Mouse (Mus musculus) left cerebral cortex, postnatal 36 days (tissue): ENCODE results near the gene Igsf9. TPM values are rescaled to one million over a fixed set of nuclear protein-coding genes. Genes with fewer than 3 reads are reported as not detected.

ENCODE experiments used
- DNase-seq, 2 experiments: peaks; one replicate each; pipeline ENCODE4 v3.0.0; 2021 to 2022; ENCODE audit warnings: low spot score in 2 of 2, mixed read lengths in 1 of 2
- intact Hi-C: fragments of 180-260 bp; cut with DNase I; formaldehyde crosslinking; loops from one replicate; pipeline ENCODE4 v1.15.1; 2025
- total RNA-seq, 2 experiments: library from RNA; stranded (reverse); gene quantifications; 2 replicates each; pipeline ENCODE4 v1.2.3; 2021

Igsf9 gene
- total RNA-seq, 2 experiments from 2014 or later = 8.4 to 11.2 TPM

DNA sequence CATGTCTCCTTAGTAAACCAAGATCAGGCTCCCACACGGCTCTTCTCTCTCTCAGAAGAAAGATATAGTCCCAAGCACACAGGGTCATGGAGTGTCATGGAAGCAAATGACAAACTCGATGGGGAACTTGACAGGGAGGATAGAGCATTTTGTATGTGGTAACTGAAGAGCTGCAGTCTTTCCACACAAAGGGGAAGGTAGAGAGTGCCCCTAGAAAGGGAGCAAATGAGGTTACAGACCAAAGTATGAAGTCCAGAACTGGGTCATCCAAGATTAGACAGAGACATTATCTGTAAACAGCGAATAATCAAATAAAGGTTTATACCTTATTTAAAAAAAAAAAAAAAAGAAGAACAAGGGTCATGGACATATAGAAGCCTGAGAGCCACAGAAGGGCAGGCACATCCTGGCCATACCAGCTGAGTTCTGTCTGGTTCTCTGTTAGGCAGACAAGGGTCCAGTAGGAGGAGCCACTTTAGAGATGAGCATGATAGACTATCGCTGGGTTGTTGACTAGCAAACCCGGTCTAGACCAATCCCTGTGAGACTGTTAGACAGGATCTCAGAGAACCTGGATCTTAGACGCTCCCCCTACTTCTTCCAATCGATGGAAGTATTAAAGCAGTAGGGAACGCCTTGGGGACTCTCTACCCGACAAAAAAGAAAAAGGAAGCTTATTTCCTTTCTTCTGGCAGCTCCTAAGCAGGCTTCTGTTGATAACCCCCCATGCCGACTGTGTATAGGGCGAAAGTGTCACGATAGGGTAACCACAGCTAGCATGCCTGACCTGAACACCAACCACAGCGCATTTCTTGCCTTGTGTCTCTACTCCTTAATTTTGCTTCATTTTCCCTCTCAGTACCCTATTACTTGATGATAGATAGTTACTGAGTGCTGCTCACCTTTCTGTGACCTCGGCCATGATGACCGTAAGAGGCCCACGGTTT, 17.9 kb upstream of the Igsf9 start:
- intact Hi-C loops = no loop called here
- no peak for DNase-seq

DNA sequence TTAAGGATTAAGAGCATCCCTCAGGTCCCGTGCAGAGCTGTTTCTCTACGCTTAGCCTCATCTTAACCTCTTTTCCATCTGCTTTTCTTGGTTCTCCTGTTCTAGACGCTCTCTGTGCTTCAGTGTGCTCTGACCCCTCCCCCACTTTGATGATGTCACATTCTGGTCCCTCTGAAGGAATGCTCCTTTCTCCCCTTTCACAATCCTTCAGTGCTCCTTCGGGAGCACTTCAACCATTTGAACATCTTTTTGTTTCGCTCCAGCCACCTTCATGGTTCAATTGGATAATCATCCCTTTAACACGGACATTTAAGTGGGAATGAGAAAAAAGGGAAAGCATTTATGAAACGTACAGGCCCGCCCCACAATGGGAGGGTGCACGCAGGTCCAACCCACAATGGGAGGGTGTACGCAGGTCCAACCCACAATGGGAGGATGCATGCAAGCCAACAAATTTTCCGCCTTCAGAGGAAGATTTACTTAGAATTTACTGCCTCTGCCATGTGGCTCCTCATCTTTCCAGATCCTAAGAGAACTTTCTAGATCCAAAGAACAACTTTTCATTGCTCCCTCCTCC, 13.2 kb upstream of the Igsf9 start:
- no peak for DNase-seq
- intact Hi-C loops = no loop called here

DNA sequence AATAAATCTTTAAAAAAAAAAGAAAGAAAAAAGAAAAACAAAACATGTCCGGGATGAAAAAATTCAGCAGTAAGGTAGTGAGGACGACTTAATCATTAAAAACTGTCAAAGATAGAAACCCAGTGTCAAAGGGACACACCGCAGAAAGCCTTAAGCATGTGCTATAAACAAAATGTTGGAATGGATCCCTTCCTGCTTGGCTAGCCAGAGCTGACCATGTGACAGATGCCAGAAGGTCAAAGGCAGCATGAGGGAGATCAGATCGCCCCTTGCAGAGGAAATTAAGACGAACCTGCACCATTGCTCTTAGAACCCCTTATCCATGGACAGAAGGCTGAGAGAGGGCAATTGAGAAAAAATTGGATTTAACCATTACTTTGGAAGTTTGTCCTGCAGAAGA, 12.2 kb upstream of the Igsf9 start:
- intact Hi-C loops = no loop called here
- no peak for DNase-seq

DNA sequence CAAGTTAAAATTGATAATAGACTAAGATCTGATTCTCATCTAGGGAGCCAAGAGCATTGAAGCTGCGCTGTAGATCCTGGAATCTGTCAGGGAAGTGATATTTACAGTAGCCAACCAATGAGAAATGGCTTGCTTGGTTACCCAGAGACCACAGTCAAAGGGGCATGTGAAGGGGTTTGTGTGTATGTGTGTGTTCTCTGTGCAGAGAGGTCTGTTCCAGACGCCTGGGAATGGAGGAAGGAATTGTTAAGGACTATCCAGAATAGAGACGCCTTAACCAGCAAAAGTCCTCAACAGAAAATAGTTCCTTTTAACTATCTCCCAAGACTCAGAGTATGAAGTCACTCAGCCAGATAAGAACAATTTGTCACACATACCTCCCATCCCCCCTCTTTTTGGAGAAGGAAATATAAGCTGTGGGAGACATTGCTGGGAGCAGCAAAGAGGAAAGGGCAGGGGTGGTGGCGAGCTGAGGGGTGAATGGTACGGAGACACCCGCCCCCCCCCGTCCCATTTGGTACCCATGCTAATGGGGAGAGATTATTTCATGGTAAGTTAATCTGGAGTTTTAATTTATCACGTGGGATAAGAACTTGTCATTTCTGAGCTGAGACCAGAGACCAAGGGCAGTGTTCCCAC, 11.7 kb upstream of the Igsf9 start:
- intact Hi-C loops = no loop called here
- no peak for DNase-seq

DNA sequence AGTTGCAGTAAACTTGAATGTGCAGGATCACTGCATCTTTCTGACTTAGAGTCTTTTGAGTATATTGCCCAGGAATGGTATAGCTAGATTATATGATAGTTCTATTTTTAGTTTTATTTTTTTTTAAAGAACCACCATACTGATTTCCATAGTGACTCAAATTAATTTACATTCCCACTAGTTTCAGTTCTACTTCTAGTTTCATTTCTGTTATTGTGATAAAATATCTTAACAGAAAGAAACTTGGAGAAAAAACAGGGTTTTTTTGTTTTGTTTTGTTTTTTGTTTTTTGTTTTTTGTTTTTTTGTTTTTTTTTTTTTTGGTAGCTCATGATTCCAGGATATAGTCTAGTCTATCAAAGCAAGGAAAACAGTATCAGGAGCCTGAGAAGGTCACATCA, 8.7 kb upstream of the Igsf9 start:
- no peak for DNase-seq
- intact Hi-C loops = no loop called here

DNA sequence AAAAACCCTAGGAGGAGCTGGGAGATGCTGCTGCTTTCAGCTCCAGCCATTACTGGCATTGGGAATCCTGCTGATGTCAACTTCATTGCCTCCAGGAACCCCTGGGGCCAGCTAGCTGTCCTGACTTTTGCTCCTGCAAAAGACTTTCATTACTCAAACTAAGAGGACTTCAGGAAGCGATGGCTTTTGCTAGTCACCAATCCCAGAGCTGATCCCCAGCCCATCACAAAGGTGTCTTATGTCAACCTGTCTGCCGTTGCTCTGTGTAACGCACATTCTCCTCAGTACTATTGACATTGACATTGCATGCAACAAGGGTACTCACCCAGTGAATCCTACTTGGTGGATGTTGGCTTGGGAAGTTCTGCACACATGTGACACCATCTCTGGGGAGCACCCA, 7.4 kb upstream of the Igsf9 start:
- intact Hi-C loops = no loop called here

DNA sequence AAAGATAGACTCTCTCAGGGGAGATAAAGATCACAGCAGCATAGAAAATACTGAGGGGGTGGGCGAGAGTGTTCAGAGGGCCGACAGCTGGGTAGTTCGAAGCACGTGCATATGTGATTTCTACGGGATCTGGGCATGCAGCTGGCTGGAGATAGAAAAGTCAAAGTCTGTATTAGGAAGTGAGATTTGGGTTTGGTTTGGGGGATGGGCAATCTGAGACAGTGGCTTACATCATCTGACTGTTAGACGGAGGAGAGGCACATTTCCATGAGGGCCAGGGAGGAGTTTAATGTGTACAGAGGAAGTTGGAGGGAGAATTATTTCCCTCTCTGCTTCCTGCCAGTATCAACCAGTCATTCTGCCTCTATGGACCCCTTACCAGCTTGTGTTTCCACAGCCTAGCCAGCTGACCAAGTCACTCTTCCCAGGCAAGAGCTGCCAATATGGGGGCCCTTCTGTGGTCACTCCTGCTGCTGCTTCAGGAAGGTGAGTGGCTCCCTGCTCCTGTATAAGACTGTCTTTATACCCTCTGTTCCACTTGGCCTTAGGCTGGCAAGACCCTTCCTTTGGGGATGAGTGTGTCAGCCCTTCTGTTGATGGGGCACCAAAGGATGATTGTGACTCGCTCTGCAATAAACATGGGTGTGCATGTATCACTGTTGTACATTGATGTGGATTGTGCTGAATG, 6.4 kb upstream of the Igsf9 start, which contains the start of gene Slamf9:
TSS of gene Slamf9 (plus strand) at position 305 of the 688 bp plus-strand sequence.
- intact Hi-C loops = no loop called here
- no peak for DNase-seq

More for the DNA sequence above, 7.4 kb upstream of the Igsf9 start:
- no peak for DNase-seq

DNA sequence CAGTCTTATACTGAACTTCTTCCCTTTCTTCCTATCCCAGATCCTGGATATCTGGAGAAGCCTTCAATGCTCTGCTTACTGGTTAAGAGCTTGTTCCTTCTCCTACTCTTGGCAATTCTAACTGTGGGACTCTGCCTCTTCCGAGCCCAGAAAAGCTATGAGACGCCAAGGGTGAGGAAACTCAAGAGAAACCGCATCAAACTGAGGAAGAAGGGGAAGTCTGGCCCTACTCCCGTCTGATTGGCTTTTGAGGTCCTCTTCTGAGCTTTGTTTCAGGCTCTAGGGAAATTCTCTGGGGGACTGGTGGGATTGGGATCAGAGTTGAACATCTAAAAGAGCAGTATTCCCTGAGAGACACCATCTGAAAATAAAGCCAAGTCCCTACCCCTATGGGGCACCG, 3.6 kb upstream of the Igsf9 start:
- DNase-seq = no peak
- intact Hi-C loops = no loop called here

DNA sequence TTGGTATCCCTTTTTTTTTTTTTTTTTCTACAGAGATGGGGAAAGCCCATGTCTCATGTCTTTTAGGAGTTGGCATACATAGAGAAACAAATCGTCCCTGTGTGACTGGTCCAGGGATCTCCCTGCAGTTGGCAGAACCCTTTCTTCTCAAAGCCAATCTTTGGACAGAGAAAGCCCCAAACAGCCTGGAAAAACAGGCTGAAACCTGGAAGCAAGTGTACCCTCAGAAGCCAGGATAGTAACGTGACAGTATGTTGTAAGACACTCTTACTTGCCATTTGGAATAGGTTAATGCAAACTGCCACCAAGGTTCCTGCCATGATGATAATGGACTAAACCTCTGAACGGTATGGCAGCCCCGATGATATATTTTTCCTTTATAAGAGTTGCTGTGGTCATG, 1.2 kb upstream of the Igsf9 start:
- intact Hi-C loops = no loop called here
- DNase-seq = no peak

DNA sequence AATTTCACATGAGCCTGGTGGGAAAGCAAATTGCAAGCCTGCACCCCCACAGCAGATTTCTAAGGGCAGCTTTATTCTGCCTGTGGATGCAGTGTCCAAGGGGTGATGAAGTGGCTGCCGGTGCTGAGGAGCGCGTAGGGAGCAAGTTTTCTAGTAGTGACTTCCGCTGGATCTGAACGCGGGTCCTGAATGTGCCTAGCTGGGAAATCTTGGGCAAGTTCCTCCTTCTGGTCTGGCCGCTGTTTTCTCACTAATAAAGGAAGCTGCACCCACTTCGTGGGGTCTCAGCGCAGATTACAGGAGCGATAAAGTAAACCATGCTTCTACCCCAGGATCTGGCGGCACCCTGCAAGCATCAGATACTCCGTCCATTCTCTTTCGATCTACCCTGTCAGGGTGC, 477 bp upstream of the Igsf9 start:
- no peak for DNase-seq
- intact Hi-C loops = no loop called here

DNA sequence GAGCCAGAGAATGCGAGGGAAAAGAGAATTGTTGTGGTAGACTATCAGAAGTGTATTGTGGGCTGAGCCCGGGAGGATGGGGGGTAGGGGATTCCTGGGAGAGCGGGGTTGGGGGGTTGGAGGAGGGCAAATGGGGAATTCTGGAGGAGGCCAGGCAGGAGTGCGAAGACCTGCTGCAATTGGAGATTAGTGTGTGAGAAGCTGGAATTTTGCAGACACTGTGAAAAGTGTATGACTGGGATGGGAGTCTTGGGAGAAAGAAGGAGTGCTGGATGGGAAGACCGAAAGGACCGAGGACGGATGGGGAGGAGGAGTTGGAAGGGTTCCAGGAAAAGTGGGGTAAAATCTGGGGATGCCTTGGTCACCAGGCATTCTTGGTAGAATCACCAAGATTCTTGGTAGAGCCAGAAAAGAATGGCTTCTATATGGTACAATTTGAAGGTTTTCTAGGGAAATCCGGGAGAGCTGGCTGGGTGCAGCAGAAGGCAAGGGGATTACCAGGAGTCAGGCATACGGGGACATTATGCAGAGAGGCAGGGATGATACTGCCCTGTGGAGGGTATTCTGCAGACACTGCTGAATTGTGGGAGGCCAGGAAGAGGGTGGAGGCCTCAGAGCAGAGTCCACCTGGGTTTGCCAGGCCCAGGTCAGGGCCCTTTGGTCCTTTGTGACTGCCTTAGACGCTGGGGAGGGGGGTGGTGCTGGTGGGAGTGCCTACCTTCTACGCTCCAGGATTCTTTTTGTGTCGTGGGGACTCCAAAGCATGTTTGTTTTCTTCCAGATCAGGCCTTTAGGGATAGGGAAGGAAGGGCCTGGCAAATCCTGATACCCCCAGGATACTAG, 1.2 kb downstream of the Igsf9 start:
- no peak for DNase-seq
- intact Hi-C loops = no loop called here

DNA sequence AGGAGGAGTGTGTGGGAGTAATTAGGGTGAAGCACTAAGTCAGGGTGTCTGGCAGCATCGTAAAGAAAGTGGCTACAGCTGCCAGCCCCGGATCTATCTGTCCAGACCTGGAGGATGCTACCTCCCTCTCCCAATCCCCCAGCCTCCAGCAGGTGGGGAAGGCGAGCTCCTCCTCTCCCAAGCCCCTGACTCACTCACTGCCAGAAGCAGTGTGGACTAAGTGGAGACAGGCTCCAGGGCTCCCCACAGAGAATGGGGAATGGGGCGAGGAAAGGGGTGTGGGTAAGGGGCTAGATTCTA, 1.7 kb downstream of the Igsf9 start:
- intact Hi-C loops = no loop called here
- DNase-seq = no peak

DNA sequence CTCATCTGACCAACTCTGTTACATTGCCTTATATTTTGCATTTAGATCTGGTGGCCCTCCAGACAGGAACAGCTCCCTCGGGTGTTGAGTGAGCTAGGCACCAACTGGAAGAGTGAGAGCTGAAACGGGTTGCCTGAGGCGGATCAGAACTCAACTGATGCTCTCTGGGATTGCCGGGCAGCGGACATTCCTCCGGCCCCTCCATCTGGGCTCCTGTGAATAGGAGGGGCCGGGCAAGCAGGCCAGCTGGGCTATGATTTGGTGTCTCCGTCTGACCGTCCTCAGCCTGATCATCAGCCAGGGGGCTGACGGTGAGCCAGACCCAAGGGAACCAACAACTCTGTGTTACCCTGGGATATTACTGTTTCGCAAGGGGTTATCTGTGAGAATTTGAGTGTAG, 2.6 kb downstream of the Igsf9 start:
- DNase-seq = no peak
- intact Hi-C loops = no loop called here

DNA sequence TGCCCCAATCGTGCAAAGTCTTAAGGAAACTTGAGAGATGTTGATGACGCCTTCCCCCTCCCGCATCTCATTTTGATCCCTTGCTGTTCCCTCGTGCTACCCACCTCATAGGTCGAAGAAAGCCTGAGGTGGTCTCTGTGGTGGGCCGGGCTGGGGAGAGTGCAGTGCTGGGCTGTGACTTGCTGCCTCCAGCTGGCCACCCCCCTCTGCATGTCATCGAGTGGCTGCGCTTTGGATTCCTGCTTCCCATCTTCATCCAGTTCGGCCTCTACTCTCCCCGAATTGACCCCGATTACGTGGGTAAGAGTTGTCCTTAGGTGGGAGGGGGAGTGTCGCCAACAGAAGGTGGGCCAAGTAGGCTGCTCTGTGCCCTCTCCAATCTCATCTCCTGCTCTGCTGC, 3.1 kb downstream of the Igsf9 start:
- intact Hi-C loops = no loop called here
- no peak for DNase-seq

DNA sequence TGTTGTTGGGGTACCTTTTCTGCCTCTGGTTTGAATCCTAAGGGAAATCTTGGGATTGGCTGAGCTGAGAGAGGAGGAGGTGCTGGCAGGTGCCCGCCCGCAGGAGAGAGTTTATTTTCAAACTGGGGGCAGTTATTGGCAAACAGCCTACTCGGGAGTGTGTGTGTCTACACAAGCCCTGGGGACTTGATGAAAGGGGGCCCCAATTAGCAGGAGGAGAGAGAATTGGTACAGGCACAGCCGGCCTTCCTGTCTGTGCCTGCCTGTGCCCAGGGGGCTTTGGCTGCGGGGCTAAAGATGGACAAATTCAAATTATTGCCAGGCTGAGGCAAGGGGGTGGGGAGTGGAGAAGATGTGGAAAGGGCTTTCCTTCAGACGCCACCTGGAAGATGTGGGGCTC, 4.2 kb downstream of the Igsf9 start:
- no peak for DNase-seq
- intact Hi-C loops = no loop called here

DNA sequence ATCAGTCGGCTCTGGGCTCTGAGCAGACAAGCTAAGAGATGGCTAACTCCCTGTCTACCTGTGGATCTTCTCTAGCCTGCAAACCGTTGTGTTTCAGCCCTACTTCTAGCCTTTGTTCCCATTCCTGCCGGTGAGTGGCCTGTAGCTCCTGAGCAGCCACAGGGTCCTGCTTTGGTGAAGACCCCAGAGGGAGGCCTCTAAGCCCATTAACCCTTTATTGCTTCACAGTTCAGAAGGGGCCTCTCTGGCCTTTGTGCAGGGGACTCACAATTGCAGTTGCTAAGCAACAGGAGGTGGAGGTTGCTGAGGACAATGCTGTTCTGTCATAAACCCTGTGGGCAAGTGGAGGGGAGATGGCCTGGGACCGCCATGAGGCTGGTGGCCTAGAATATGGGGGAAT, 4.6 kb downstream of the Igsf9 start:
- intact Hi-C loops = no loop called here
- DNase-seq = no peak

DNA sequence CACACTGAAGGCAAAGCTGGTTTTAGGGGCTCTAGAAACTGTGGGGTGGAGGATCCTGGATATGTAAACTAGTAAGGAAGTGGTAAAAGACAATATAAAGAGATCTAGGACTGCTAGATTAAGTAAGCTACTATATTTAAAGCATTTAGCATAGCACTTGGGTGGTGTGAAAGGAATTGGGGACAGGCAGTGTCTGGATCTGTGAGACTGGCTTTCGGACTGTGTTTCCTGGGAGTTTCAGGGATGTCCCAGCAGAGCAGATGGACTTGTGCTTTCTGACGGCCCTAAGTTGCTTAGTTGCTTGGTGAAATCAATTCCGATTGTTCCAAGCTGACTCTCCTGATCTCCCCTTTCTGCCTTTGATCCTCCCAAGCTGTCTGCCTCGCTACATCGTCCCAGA, 5.1 kb downstream of the Igsf9 start:
- no peak for DNase-seq
- intact Hi-C loops = no loop called here

DNA sequence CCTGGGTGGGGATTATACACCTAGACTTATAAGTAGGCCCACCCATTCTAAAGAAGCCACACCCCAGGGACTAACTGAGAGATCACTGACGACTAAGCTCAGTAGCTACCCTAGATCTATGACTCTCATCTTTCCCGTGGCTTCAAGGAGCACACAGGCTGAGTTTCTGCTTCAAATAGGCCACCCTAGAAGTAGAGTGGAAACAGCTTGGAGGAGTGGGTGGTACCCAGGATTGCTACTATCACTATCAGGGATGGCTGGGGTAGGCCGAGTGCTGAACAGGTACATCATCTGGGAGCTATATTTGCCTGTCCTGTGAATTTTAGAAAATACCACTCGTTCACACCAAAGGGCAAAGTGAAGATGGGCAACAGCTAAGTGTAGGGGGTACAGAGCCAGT, 6.3 kb downstream of the Igsf9 start:
- DNase-seq = no peak
- intact Hi-C loops = no loop called here

DNA sequence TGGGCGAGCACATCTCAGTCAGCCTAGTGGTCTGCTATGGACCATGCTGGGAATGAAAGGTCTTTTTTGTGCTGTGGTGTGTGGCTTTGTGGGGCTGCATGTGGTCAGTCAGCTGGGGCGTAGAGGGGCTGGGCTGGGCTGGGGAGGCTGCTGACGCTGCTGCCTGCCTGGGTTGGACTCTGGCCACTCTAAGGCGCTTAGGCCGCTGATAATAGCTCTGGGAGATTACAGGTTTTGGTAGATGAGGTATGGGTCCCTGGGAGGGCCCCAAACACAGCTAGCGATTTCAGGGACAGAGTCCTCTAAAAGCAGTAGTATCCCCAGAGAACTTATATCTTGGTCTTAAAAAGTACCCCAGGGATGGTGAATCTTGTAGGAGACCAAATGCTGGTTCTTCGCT, 7.2 kb downstream of the Igsf9 start:
- intact Hi-C loops = no loop called here
- DNase-seq = no peak
